Mouse (Mus musculus) intestine, postnatal 0 days (tissue): ENCODE measurements at regions not wholly inside any gene's neighbourhood (a gene's known extent, or its start where the extent isn't known, plus 50 kb on each side); places are given as distances from the start of the nearest gene placed in this dataset.

ENCODE experiments used
- ATAC-seq: fragments of 200-750 bp; cut with Nextera tagmentation; 2 replicates; pipeline ENCODE4 v1.8.0; 2017; ENCODE audit warnings: mild to moderate bottlenecking, moderate TSS enrichment, moderate library complexity
- H3K27ac ChIP-seq: fragments of 300-500 bp; sonication (generic); 2 replicates; pipeline ENCODE4 v1.5.1; 2014; ENCODE audit warnings: mild to moderate bottlenecking, low read depth, low read length, moderate library complexity
- H3K27me3 ChIP-seq: fragments of 300-500 bp; sonication (generic); replicated peaks from 2 replicates; pipeline ENCODE4 v1.6.1; 2014; ENCODE audit warnings: low read length, mixed read lengths; ENCODE audit not compliant: control insufficient read depth, insufficient read depth
- H3K36me3 ChIP-seq: fragments of 300-500 bp; sonication (generic); 2 replicates; pipeline ENCODE4 v1.6.1; 2014; ENCODE audit warnings: mild to moderate bottlenecking, moderate library complexity; ENCODE audit not compliant: control insufficient read depth, insufficient read depth
- H3K4me1 ChIP-seq: fragments of 300-500 bp; sonication (generic); replicated peaks from 2 replicates; pipeline ENCODE4 v1.6.1; 2014; ENCODE audit warnings: antibody characterized with exemption, low read length, mixed read lengths; ENCODE audit not compliant: control insufficient read depth, insufficient read depth
- H3K4me2 ChIP-seq: fragments of 300-500 bp; sonication (generic); replicated peaks from 2 replicates; pipeline ENCODE4 v1.6.1; 2014; ENCODE audit warnings: low read depth, mild to moderate bottlenecking, moderate library complexity
- H3K4me3 ChIP-seq: fragments of 300-500 bp; sonication (generic); 2 replicates; pipeline ENCODE4 v1.5.1; 2014; ENCODE audit warnings: low read depth, low read length
- H3K9ac ChIP-seq: fragments of 300-500 bp; sonication (generic); 2 replicates; pipeline ENCODE4 v1.6.1; 2014; ENCODE audit warnings: mild to moderate bottlenecking, low read depth, low read length
- H3K9me3 ChIP-seq: fragments of 300-500 bp; sonication (generic); 2 replicates; pipeline ENCODE4 v1.6.1; 2016; ENCODE audit warnings: mixed run types; ENCODE audit not compliant: control insufficient read depth
- CTCF ChIP-seq: sonication (generic); IDR thresholded peaks from 2 replicates; pipeline ENCODE4 v1.5.1; 2016; ENCODE audit warnings: low read depth, mild to moderate bottlenecking, control low read depth, antibody characterized with exemption, moderate library complexity
- WGBS: fragments of 180-500 bp; shearing (Covaris S2); extraction: QIAGEN DNeasy Blood & Tissue Kit; methylation state at CpG from one replicate; pipeline ENCODE4 v1.1.7; 2014; 5-methylcytosine and 5-hydroxymethylcytosine counted together

- H3K4me2 ChIP-seq, result no peak overlapping the region
- H3K27me3 ChIP-seq, result no peaks in the 10 kb centered on the region
- H3K9ac ChIP-seq, result no peak overlapping the region
- no peak overlapping the region for H3K27ac ChIP-seq
- no peaks in the 10 kb centered on the region for H3K36me3 ChIP-seq
- H3K4me1 ChIP-seq, result no peaks in the 10 kb centered on the region
- TF ChIP-seq CTCF, result no peak
- 95% methylated on average over 3 of the region's 3 CpGs for WGBS
- ATAC-seq, result no peak
- no peaks in the 10 kb centered on the region for H3K9me3 ChIP-seq
- H3K4me3 ChIP-seq, result no peak overlapping the region
These were observed 260.4 kb downstream of the Tle3 start for GRCm38 (mm10) chr9:61632602-61633001.

- Histone ChIP-seq H3K27me3 (no peaks in the 10 kb centered on the region), H3K36me3 (no peaks in the 10 kb centered on the region), H3K4me1 (no peaks in the 10 kb centered on the region), H3K4me2 (no peak overlapping the region), H3K4me3 (no peak overlapping the region), H3K9me3 (no peaks in the 10 kb centered on the region), H3K9ac (no peak overlapping the region), H3K27ac (no peak overlapping the region)
- no peak for ATAC-seq
- WGBS, result 78% methylated on average over 7 of the region's 7 CpGs
- TF ChIP-seq CTCF, result no peak
These were observed 258.9 kb downstream of the Tle3 start for GRCm38 (mm10) chr9:61631097-61631496.

DNA sequence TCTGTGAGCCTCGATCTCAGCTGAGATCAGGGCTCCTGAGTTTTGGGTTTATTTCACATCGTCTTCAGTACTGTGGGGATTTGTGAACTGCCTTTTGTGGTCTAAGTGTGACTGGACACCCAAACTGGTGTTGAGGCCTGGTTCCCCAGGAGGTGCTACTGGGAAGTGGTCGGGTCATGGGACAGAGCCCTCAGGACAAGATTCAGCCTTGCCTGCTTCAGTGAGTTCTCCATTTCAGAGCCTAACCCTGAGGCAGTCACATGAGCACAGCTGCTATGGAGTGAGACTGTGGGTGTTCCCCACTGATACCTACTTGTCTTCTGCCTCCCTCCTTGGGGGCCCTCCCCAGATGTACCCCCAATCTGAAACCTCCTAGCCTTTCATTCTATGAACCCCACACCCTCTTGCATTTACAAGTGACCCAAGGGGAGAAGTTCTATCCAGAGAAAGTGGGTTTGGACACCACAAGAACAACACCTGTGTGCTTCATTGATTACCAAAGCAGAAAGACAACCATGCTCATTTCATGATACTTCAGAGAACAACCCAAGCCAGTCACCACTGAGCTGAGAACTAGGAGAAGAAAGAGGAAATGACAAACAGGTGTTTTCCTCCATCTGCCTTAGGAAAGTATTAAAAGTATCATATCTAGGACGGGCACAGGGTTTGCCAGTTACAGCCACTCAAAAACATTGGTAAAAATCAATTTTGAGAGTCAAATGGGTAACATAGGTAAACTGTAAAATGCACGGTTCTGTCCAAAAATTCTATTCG, 255.8 kb downstream of the Tle3 start:
- H3K4me2 ChIP-seq, result no peak overlapping the region
- H3K9me3 ChIP-seq, result no peaks in the 10 kb centered on the region
- no peak overlapping the region for H3K9ac ChIP-seq
- WGBS, result 80% methylated on average over 6 of the region's 6 CpGs
- H3K27me3 ChIP-seq, result no peaks in the 10 kb centered on the region
- H3K4me3 ChIP-seq, result no peak overlapping the region
- no peaks in the 10 kb centered on the region for H3K4me1 ChIP-seq
- no peaks in the 10 kb centered on the region for H3K36me3 ChIP-seq
- no peak overlapping the region for H3K27ac ChIP-seq
- TF ChIP-seq CTCF, result no peak
- no peak for ATAC-seq

DNA sequence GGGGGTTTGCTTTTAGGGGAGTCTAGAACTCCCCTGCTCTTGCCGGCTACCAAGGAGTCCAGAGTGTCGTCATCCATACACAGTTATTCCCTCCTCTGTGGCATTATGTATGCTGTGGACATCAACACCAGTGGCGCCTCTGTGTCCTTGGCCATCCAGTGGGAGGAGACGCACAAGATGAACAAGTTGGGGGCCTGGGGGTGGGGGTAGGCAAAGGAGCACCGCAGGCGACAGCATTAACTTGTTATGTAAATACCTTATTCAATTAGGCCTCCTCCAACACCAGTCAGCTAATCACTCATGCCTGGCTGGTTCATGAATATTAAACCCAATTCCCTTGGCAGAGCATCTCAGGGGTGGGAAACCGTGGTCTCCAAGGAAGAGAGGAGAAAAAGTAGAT, 250.8 kb downstream of the Tle3 start:
- Histone ChIP-seq H3K36me3 (no peaks in the 10 kb centered on the region), H3K9ac (no peak overlapping the region), H3K4me2 (no peak overlapping the region), H3K9me3 (no peaks in the 10 kb centered on the region), H3K27ac (no peak overlapping the region), H3K4me3 (no peak overlapping the region), H3K4me1 (no peaks in the 10 kb centered on the region), H3K27me3 (no peaks in the 10 kb centered on the region)
- 66% methylated on average over 7 of the region's 7 CpGs for WGBS
- ATAC-seq, result no peak
- no peak for TF ChIP-seq CTCF

DNA sequence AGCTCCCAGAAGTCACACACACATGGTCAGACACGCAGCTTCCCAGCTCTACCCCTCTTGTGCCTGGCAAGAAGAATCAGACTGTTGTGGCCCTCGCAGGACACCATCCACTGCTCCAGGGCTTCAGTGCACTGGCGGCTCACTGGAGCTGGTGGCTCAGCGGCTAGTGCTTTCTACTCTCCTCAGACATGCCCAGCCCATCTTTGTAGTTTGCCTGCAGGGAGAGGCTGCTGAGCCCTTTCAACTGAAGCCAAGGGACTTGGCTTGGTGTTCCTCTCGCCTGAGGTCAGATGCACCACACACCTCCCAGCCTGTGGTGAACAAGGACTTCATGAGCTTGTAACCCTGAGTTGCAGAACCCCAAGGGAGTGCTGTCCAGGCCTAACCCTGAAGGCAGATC, 249.8 kb downstream of the Tle3 start:
- no peak for TF ChIP-seq CTCF
- WGBS, result 91% methylated on average over 5 of the region's 5 CpGs

DNA sequence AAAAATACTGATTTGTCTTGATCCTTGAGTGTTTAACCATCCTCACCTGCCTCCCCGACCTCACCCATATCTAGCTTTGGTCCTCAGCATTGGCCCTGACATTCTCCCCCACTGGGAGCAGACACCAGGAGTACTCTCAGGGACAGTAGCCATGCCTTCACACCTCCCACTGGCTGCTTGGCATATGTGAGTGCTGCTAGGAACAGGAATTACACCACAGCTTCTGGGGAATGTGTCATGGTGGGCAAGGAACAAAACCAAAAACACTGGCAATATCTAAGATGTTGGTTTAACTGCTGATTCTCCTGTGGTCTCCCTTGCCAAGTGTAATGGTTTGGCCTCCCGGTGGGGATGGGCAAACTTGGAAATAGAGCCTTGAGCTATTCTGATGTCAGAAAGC, 248.6 kb downstream of the Tle3 start:
- H3K4me3 ChIP-seq, result no peak overlapping the region
- H3K27me3 ChIP-seq, result no peaks in the 10 kb centered on the region
- no peaks in the 10 kb centered on the region for H3K4me1 ChIP-seq
- WGBS, result 62% methylated on average over 2 of the region's 2 CpGs
- no peaks in the 10 kb centered on the region for H3K9me3 ChIP-seq
- no peaks in the 10 kb centered on the region for H3K36me3 ChIP-seq
- no peak overlapping the region for H3K9ac ChIP-seq
- no peak overlapping the region for H3K27ac ChIP-seq
- no peak for ATAC-seq
- no peak for TF ChIP-seq CTCF
- H3K4me2 ChIP-seq, result no peak overlapping the region

More for the DNA sequence above, 249.8 kb downstream of the Tle3 start:
- H3K27ac ChIP-seq, result no peak overlapping the region
- no peak overlapping the region for H3K4me3 ChIP-seq
- no peaks in the 10 kb centered on the region for H3K27me3 ChIP-seq
- H3K9me3 ChIP-seq, result no peaks in the 10 kb centered on the region
- no peak for ATAC-seq
- H3K4me1 ChIP-seq, result no peaks in the 10 kb centered on the region
- H3K36me3 ChIP-seq, result no peaks in the 10 kb centered on the region
- H3K4me2 ChIP-seq, result no peak overlapping the region
- H3K9ac ChIP-seq, result no peak overlapping the region

GRCm38 (mm10) chr9:61620105-61620504, 247.9 kb downstream of the Tle3 start:
- 78% methylated on average over 4 of the region's 4 CpGs for WGBS
- H3K27ac ChIP-seq, result no peak overlapping the region
- H3K4me1 ChIP-seq, result no peaks in the 10 kb centered on the region
- no peak overlapping the region for H3K4me2 ChIP-seq
- H3K9me3 ChIP-seq, result no peaks in the 10 kb centered on the region
- no peaks in the 10 kb centered on the region for H3K27me3 ChIP-seq
- H3K9ac ChIP-seq, result no peak overlapping the region
- no peak overlapping the region for H3K4me3 ChIP-seq
- no peaks in the 10 kb centered on the region for H3K36me3 ChIP-seq
- TF ChIP-seq CTCF, result no peak
- no peak for ATAC-seq
